Comparison of ENCODE assay signal across 8 mouse cellular contexts in genomic region chr12:111945115-111945514, GRCm38 (mm10). TPM values are rescaled to one million over a fixed set of nuclear protein-coding genes. Genes with fewer than 3 reads are reported as not detected.
DNase-seq lines count a peak whose midpoint lies in the region; ATAC-seq and TF ChIP-seq lines count a peak whose summit lies in the region.

No protein-coding gene starts in this region.

- H3K4me2 ChIP-seq in neural tube, embryonic 11.5 days (ENCODE audit: low read depth) = no peak overlapping the region
- peak overlapping the region; percentile 12 for H3K4me2 ChIP-seq in heart, embryonic 15.5 days
- H3K4me2 ChIP-seq in limb, embryonic 14.5 days (replicated peaks; ENCODE audit: low read depth, low read length, severe bottlenecking) = no peak overlapping the region
- H3K4me2 ChIP-seq in stomach, embryonic 14.5 days (replicated peaks; ENCODE audit: low read depth, low read length) = no peak overlapping the region

- WGBS in neural tube, embryonic 11.5 days = 73% methylated on average over 8 of the region's 8 CpGs
- whole genome bisulfite sequencing in heart, embryonic 15.5 days = 8% methylated on average over 8 of the region's 8 CpGs
- WGBS in limb, embryonic 14.5 days = 41% methylated on average over 8 of the region's 8 CpGs
- WGBS in stomach, embryonic 14.5 days = 30% methylated on average over 8 of the region's 8 CpGs

- no peaks in the 10 kb centered on the region for H3K27me3 ChIP-seq in neural tube, embryonic 11.5 days (ENCODE audit: control insufficient read depth, insufficient read depth, low read length)
- no peaks in the 10 kb centered on the region for H3K27me3 ChIP-seq in heart, embryonic 15.5 days
- H3K27me3 ChIP-seq in limb, embryonic 14.5 days (ENCODE audit: control insufficient read depth, insufficient read depth, low read length) = no peaks in the 10 kb centered on the region
- H3K27me3 ChIP-seq in stomach, embryonic 14.5 days (ENCODE audit: control insufficient read depth, insufficient read depth, low read length) = no peaks in the 10 kb centered on the region

- no peak overlapping the region for H3K9ac ChIP-seq in neural tube, embryonic 11.5 days (ENCODE audit: low read length)
- H3K9ac ChIP-seq in heart, embryonic 15.5 days = peak overlapping the region; percentile 29; the same call in 1 of the 2 replicates
- no peak overlapping the region for H3K9ac ChIP-seq in limb, embryonic 14.5 days (ENCODE audit: low read depth, low read length, severe bottlenecking)
- no peak overlapping the region; the same call in 1 of the 2 replicates for H3K9ac ChIP-seq in stomach, embryonic 14.5 days (replicated peaks; ENCODE audit: low read depth, low read length)

- no peaks in the 10 kb centered on the region for H3K36me3 ChIP-seq in neural tube, embryonic 11.5 days (ENCODE audit: control insufficient read depth, insufficient read depth, low read length)
- H3K36me3 ChIP-seq in heart, embryonic 15.5 days = no peaks in the 10 kb centered on the region
- no peaks in the 10 kb centered on the region for H3K36me3 ChIP-seq in limb, embryonic 14.5 days (ENCODE audit: control insufficient read depth, insufficient read depth, low read length)
- H3K36me3 ChIP-seq in stomach, embryonic 14.5 days (ENCODE audit: control insufficient read depth, insufficient read depth, low read length) = no peaks in the 10 kb centered on the region

- no peak for TF ChIP-seq POLR2A in limb, embryonic 14.5 days (IDR thresholded peaks at IDR 0.05; ENCODE audit: borderline replicate concordance, extremely low read depth, insufficient read depth, insufficient read length)

- 0 out of 2 replicates have a peak overlapping the region, but pooled peaks have one; percentile 27 for H3K27ac ChIP-seq in neural tube, embryonic 11.5 days (ENCODE audit: low read depth, low read length)
- H3K27ac ChIP-seq in heart, embryonic 15.5 days = peak overlapping the region; percentile 90
- peak overlapping the region; percentile 67 for H3K27ac ChIP-seq in limb, embryonic 14.5 days (replicated peaks; ENCODE audit: low read depth, low read length)
- peak overlapping the region; percentile 78 for H3K27ac ChIP-seq in stomach, embryonic 14.5 days (ENCODE audit: low read length)

- H3K4me3 ChIP-seq in neural tube, embryonic 11.5 days (ENCODE audit: low read depth, low read length) = no peak overlapping the region
- no peak overlapping the region for H3K4me3 ChIP-seq in heart, embryonic 15.5 days
- no peak overlapping the region for H3K4me3 ChIP-seq in limb, embryonic 14.5 days (replicated peaks; ENCODE audit: low read length)
- no peak overlapping the region for H3K4me3 ChIP-seq in stomach, embryonic 14.5 days (ENCODE audit: low read depth, low read length)

- no peaks in the 10 kb centered on the region for H3K4me1 ChIP-seq in neural tube, embryonic 11.5 days (ENCODE audit: control insufficient read depth, insufficient read depth, low read length)
- H3K4me1 ChIP-seq in heart, embryonic 15.5 days (replicated peaks) = peaks cover 28% of the 10 kb centered on the region
- H3K4me1 ChIP-seq in limb, embryonic 14.5 days (ENCODE audit: control insufficient read depth, insufficient read depth, low read length) = peaks cover 17% of the 10 kb centered on the region
- H3K4me1 ChIP-seq in stomach, embryonic 14.5 days (ENCODE audit: control insufficient read depth, insufficient read depth, low read length) = peaks cover 18% of the 10 kb centered on the region; the same call in 1 of the 2 replicates

- no peak for ATAC-seq in neural tube, embryonic 11.5 days (ENCODE audit: insufficient read depth, low FRiP score, low TSS enrichment)
- peak; percentile 61 for ATAC-seq in heart, embryonic 15.5 days (replicated peaks; ENCODE audit: insufficient number of reproducible peaks, insufficient read depth, low FRiP score, low read depth)
- ATAC-seq in limb, embryonic 14.5 days (ENCODE audit: low FRiP score, low read depth) = no peak
- no peak for ATAC-seq in stomach, embryonic 14.5 days (ENCODE audit: insufficient number of reproducible peaks, insufficient read depth, low FRiP score, low read depth)

- no peak for DNase-seq in neural tube, embryonic 11.5 days (ENCODE audit: low spot score)
- DNase-seq in neural tube, embryonic 10.5 days (ENCODE audit: extremely low spot score, low spot score) = no peak
- DNase-seq in limb, embryonic 14.5 days (ENCODE audit: low spot score) = no peak
- DNase-seq in thymus, postnatal 4 days = no peak
- no peak for DNase-seq in right cerebral cortex, postnatal 36 days (ENCODE audit: low spot score in 2 of 2)
- DNase-seq in layer of hippocampus, postnatal 25 days (ENCODE audit: extremely low spot score in 1 of 2, low spot score in 1 of 2) = no peak

- H3K9me3 ChIP-seq in neural tube, embryonic 11.5 days (ENCODE audit: control insufficient read depth, low read length) = no peaks in the 10 kb centered on the region
- H3K9me3 ChIP-seq in heart, embryonic 15.5 days (replicated peaks) = no peaks in the 10 kb centered on the region
- no peaks in the 10 kb centered on the region for H3K9me3 ChIP-seq in limb, embryonic 14.5 days (ENCODE audit: control insufficient read depth, low read length)
- H3K9me3 ChIP-seq in stomach, embryonic 14.5 days (ENCODE audit: control insufficient read depth, low read depth, low read length) = no peaks in the 10 kb centered on the region

RNA-seq across cellular contexts. Expression of gene Atp5mpl, which starts 21.7 kb away (rescaled TPM):
- polyA plus RNA-seq in neural tube, embryonic 11.5 days (2014; fragmentation: Nextera tagmentation; extraction: Ambion mirVana) = 613 and 635 TPM in 2 replicates
- polyA plus RNA-seq in heart, embryonic 15.5 days (2015; fragmentation: Nextera tagmentation; extraction: Ambion mirVana) = 1,223 and 1,834 TPM in 2 replicates
- polyA plus RNA-seq in limb, embryonic 14.5 days (2012; rRNA removed) = 162 and 174 TPM in 2 replicates
- polyA plus RNA-seq in limb, embryonic 14.5 days (2014; fragmentation: Nextera tagmentation; extraction: Ambion mirVana) = 598 and 677 TPM in 2 replicates
- 681 and 750 TPM in 2 replicates for polyA plus RNA-seq in stomach, embryonic 14.5 days (2014; fragmentation: Nextera tagmentation; extraction: Ambion mirVana)
- total RNA-seq in layer of hippocampus, postnatal 25 days (2021) = 100 to 1,000 TPM; 374 to 410 TPM

RNA-seq across cellular contexts. Expression of gene Tdrd9, which starts 26.2 kb away (rescaled TPM):
- polyA plus RNA-seq in neural tube, embryonic 11.5 days (2014; fragmentation: Nextera tagmentation; extraction: Ambion mirVana) = 1.2 and 1.5 TPM in 2 replicates
- 0.10 and 0.36 TPM in 2 replicates for polyA plus RNA-seq in heart, embryonic 15.5 days (2015; fragmentation: Nextera tagmentation; extraction: Ambion mirVana)
- 0.78 and 0.81 TPM in 2 replicates for polyA plus RNA-seq in limb, embryonic 14.5 days (2012; rRNA removed)
- 0.23 and 0.40 TPM in 2 replicates for polyA plus RNA-seq in limb, embryonic 14.5 days (2014; fragmentation: Nextera tagmentation; extraction: Ambion mirVana)
- 0.22 TPM in 1 of 2 replicates, not detected in the other for polyA plus RNA-seq in stomach, embryonic 14.5 days (2014; fragmentation: Nextera tagmentation; extraction: Ambion mirVana)
- total RNA-seq in layer of hippocampus, postnatal 25 days (2021) = under 1 TPM; 0.09 to 0.22 TPM

RNA-seq across cellular contexts. Expression of gene Rd3l, which starts 36.0 kb away (rescaled TPM):
- polyA plus RNA-seq in neural tube, embryonic 11.5 days (2014; fragmentation: Nextera tagmentation; extraction: Ambion mirVana) = not detected in 2 replicates
- 0.43 and 0.48 TPM in 2 replicates for polyA plus RNA-seq in heart, embryonic 15.5 days (2015; fragmentation: Nextera tagmentation; extraction: Ambion mirVana)
- not detected in 2 replicates for polyA plus RNA-seq in limb, embryonic 14.5 days (2012; rRNA removed)
- not detected in 2 replicates for polyA plus RNA-seq in limb, embryonic 14.5 days (2014; fragmentation: Nextera tagmentation; extraction: Ambion mirVana)
- not detected in 2 replicates for polyA plus RNA-seq in stomach, embryonic 14.5 days (2014; fragmentation: Nextera tagmentation; extraction: Ambion mirVana)
- total RNA-seq in layer of hippocampus, postnatal 25 days (2021) = not detected

RNA-seq across cellular contexts. Expression of gene Ppp1r13b, which starts 37.2 kb away (rescaled TPM):
- 10.2 and 11.8 TPM in 2 replicates for polyA plus RNA-seq in neural tube, embryonic 11.5 days (2014; fragmentation: Nextera tagmentation; extraction: Ambion mirVana)
- polyA plus RNA-seq in heart, embryonic 15.5 days (2015; fragmentation: Nextera tagmentation; extraction: Ambion mirVana) = 11.1 and 15.3 TPM in 2 replicates
- polyA plus RNA-seq in limb, embryonic 14.5 days (2012; rRNA removed) = 16.8 and 18.5 TPM in 2 replicates
- 17.3 and 19.4 TPM in 2 replicates for polyA plus RNA-seq in limb, embryonic 14.5 days (2014; fragmentation: Nextera tagmentation; extraction: Ambion mirVana)
- 20.9 and 23.9 TPM in 2 replicates for polyA plus RNA-seq in stomach, embryonic 14.5 days (2014; fragmentation: Nextera tagmentation; extraction: Ambion mirVana)
- 10 to 100 TPM; 89.5 to 91.9 TPM for total RNA-seq in layer of hippocampus, postnatal 25 days (2021)

Comparison
In these comparisons a context has a peak if more than half of its experiments do, and no peak if none do; other contexts are left out.
1. H3K27ac ChIP-seq: peak in every context shown above with its lines; median percentile 90 in heart, embryonic 15.5 days; 78 in stomach, embryonic 14.5 days; 67 in limb, embryonic 14.5 days; 27 in neural tube, embryonic 11.5 days.